Mouse (Mus musculus) yolk sac, embryonic 10.5 days (tissue): ENCODE measurements around the gene Mettl23.
"Not testable (repeated sequence)": the region's sequence is repeated elsewhere in the genome, so short reads cannot be mapped to it uniquely, and the experiment has no call there.

Experiments used
- DNase-seq: peaks from one replicate; pipeline ENCODE4 v3.0.0-alpha.2; 2017; ENCODE audit warnings: low spot score

Gene Mettl23

GRCm38 (mm10) chr11:116848086-116848876 is 5.2 kb downstream of the Mettl23 start:
- DNase-seq: peak; percentile 35

GRCm38 (mm10) chr11:116848877-116849178 is 5.8 kb downstream of the Mettl23 start:
- not testable (repeated sequence) for DNase-seq

- DNase-seq: no peak
Observed at GRCm38 (mm10) chr11:116849587-116849986, 6.5 kb downstream of the Mettl23 start.

- no peak for DNase-seq
Observed at GRCm38 (mm10) chr11:116850085-116850484, 7.0 kb downstream of the Mettl23 start.

GRCm38 (mm10) chr11:116850833-116851477 is 7.9 kb downstream of the Mettl23 start:
- no peak for DNase-seq

GRCm38 (mm10) chr11:116851576-116852290 is 8.7 kb downstream of the Mettl23 start:
- DNase-seq: peak; percentile 79

- DNase-seq: peak; percentile 79
Observed at GRCm38 (mm10) chr11:116852291-116852890, 9.3 kb downstream of the Mettl23 start, which contains the start of gene Mfsd11. Mfsd11 (plus strand) TSS chr11:116852440.

GRCm38 (mm10) chr11:116852891-116853511 is 9.9 kb downstream of the Mettl23 start, which contains the start of gene Srsf2:
Srsf2 (minus strand) TSS chr11:116853094.
- DNase-seq: peak; percentile 97

- DNase-seq: peak; percentile 97
Observed at GRCm38 (mm10) chr11:116853512-116853928, 10.4 kb downstream of the Mettl23 start.

- DNase-seq: no peak
Observed at GRCm38 (mm10) chr11:116854279-116854678, 11.2 kb downstream of the Mettl23 start.

GRCm38 (mm10) chr11:116857183-116857850 is 14.2 kb downstream of the Mettl23 start:
- peak; percentile 30 for DNase-seq

GRCm38 (mm10) chr11:116864444-116864843 is 21.4 kb downstream of the Mettl23 start:
- DNase-seq: peak; percentile 57

- peak; percentile 82 for DNase-seq
Observed at GRCm38 (mm10) chr11:116865945-116866585, 23.0 kb downstream of the Mettl23 start.

GRCm38 (mm10) chr11:116868129-116868528 is 25.1 kb downstream of the Mettl23 start:
- no peak for DNase-seq

- no peak for DNase-seq
Observed at GRCm38 (mm10) chr11:116869223-116869622, 26.1 kb downstream of the Mettl23 start.

GRCm38 (mm10) chr11:116869641-116870040 is 26.6 kb downstream of the Mettl23 start:
- no peak for DNase-seq

GRCm38 (mm10) chr11:116871538-116871937 is 28.5 kb downstream of the Mettl23 start:
- DNase-seq: no peak

GRCm38 (mm10) chr11:116873987-116874386 is 30.9 kb downstream of the Mettl23 start:
- no peak for DNase-seq

GRCm38 (mm10) chr11:116878454-116878853 is 35.4 kb downstream of the Mettl23 start:
- DNase-seq: no peak

GRCm38 (mm10) chr11:116880839-116881238 is 37.8 kb downstream of the Mettl23 start:
- DNase-seq: no peak

GRCm38 (mm10) chr11:116881440-116881839 is 38.4 kb downstream of the Mettl23 start:
- no peak for DNase-seq
